Comparison of ENCODE assay signal across 10 mouse cellular contexts in the genomic region with DNA sequence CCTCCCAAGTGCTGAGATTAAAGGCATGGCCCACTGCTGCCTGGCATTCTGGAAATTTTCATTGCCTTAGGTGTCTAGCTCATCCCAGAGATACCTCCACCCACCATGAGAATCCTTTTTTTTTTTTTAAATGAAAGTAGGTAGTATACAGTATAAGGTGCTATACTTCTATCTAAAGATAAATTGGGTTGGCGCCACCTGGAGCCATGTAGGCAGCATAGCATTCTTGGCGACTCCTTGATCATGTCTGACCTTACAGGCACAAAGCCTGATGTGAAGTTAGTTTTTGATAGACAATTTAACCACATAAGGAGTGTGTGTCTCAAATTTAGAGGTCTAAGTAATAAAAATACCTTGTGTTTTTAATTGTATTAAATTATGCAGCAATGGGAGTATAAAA.
A peak's percentile ranks its signal among the peaks of the same experiment; 100 is the strongest.
DNase-seq lines count a peak whose midpoint lies in the region; ATAC-seq lines count a peak whose summit lies in the region.
"Had no signal": no experiment of that assay in that cellular context is flagged by ENCODE, and none has a peak within 500 bp of the region (broad histone marks: within the 10 kb centered on the region; RNA-seq: fewer than 3 reads in every experiment).

No protein-coding gene starts in this region.

- no peaks in the 10 kb centered on the region for H3K36me3 ChIP-seq in kidney, embryonic 16.5 days (ENCODE audit: insufficient read depth, low read length)
- H3K36me3 ChIP-seq in kidney, embryonic 14.5 days (ENCODE audit: control insufficient read depth, insufficient read depth, low read length), result no peaks in the 10 kb centered on the region
- H3K36me3 ChIP-seq: hindbrain, embryonic 13.5 days; midbrain, embryonic 15.5 days had no signal

- no peak overlapping the region for H3K27ac ChIP-seq in kidney, embryonic 16.5 days (ENCODE audit: low read length)
- no peak overlapping the region for H3K27ac ChIP-seq in kidney, embryonic 14.5 days (ENCODE audit: low read depth, low read length)
- H3K27ac ChIP-seq: hindbrain, embryonic 13.5 days; midbrain, embryonic 15.5 days had no signal

- WGBS in kidney, embryonic 16.5 days, result 63% methylated on average over 2 of the region's 2 CpGs
- 57% methylated on average over 2 of the region's 2 CpGs for WGBS in kidney, embryonic 14.5 days

- H3K9ac ChIP-seq in kidney, embryonic 16.5 days (replicated peaks; ENCODE audit: low read length), result no peak overlapping the region
- H3K9ac ChIP-seq in kidney, embryonic 14.5 days (ENCODE audit: low read depth, low read length), result no peak overlapping the region
- H3K9ac ChIP-seq: hindbrain, embryonic 13.5 days; midbrain, embryonic 15.5 days had no signal

- no peaks in the 10 kb centered on the region for H3K27me3 ChIP-seq in kidney, embryonic 16.5 days (ENCODE audit: insufficient read depth, low read length)
- H3K27me3 ChIP-seq in kidney, embryonic 14.5 days (ENCODE audit: control insufficient read depth, insufficient read depth, low read length), result no peaks in the 10 kb centered on the region
- H3K27me3 ChIP-seq: hindbrain, embryonic 13.5 days; midbrain, embryonic 15.5 days had no signal

- no peak overlapping the region for H3K4me2 ChIP-seq in kidney, embryonic 16.5 days (replicated peaks; ENCODE audit: low read depth, low read length)
- no peak overlapping the region for H3K4me2 ChIP-seq in kidney, embryonic 14.5 days (replicated peaks; ENCODE audit: low read depth, low read length)
- H3K4me2 ChIP-seq: hindbrain, embryonic 13.5 days; midbrain, embryonic 15.5 days had no signal

- no peaks in the 10 kb centered on the region; the same call in 1 of the 2 replicates for H3K4me1 ChIP-seq in kidney, embryonic 16.5 days (ENCODE audit: insufficient read depth, low read length)
- H3K4me1 ChIP-seq in kidney, embryonic 14.5 days (ENCODE audit: control insufficient read depth, insufficient read depth, low read length), result no peaks in the 10 kb centered on the region
- H3K4me1 ChIP-seq: hindbrain, embryonic 13.5 days; midbrain, embryonic 15.5 days had no signal

- H3K4me3 ChIP-seq in kidney, embryonic 16.5 days (ENCODE audit: low read length), result no peak overlapping the region
- no peak overlapping the region for H3K4me3 ChIP-seq in kidney, embryonic 14.5 days (ENCODE audit: low read length)
- H3K4me3 ChIP-seq: hindbrain, embryonic 13.5 days; midbrain, embryonic 15.5 days had no signal

- H3K9me3 ChIP-seq in kidney, embryonic 16.5 days (ENCODE audit: low read length), result no peaks in the 10 kb centered on the region
- H3K9me3 ChIP-seq in kidney, embryonic 14.5 days (ENCODE audit: control insufficient read depth, low read length), result no peaks in the 10 kb centered on the region
- H3K9me3 ChIP-seq: hindbrain, embryonic 13.5 days; midbrain, embryonic 15.5 days had no signal

- peak; percentile 4 to 32 for DNase-seq in adrenal gland, postnatal 36 days
- DNase-seq in adrenal gland, adult 2 months, result no peak
- DNase-seq in 416B (ENCODE audit: low read depth), result peak; percentile 40
- peak; percentile 37 for DNase-seq in embryo, embryonic 11 days
- DNase-seq in spleen, adult 12 weeks (ENCODE audit: low spot score), result no peak
- DNase-seq in testis, postnatal 14 days (ENCODE audit: low spot score), result no peak

- ATAC-seq in kidney, embryonic 16.5 days (ENCODE audit: low FRiP score, low TSS enrichment), result 0 out of 2 replicates have a peak, but pooled peaks have one; percentile 35
- no peak for ATAC-seq in kidney, embryonic 14.5 days (ENCODE audit: low FRiP score, low TSS enrichment)
- ATAC-seq: midbrain, embryonic 15.5 days had no signal

Comparison
In these comparisons a context has a peak if more than half of its experiments do, and no peak if none do; other contexts are left out.
1. DNase-seq: peak in adrenal gland, postnatal 36 days (2 of 2), 416B (single experiment) and embryo, embryonic 11 days (single experiment); none in adrenal gland, adult 2 months (single experiment), spleen, adult 12 weeks (single experiment) and testis, postnatal 14 days (single experiment).